Mouse (Mus musculus) midbrain, embryonic 16.5 days (tissue): Measurements from ENCODE around the gene Orm1. TPM values are rescaled to one million over a fixed set of nuclear protein-coding genes. Genes with fewer than 3 reads are reported as not detected.
A peak's percentile ranks its signal among the peaks of the same experiment; 100 is the strongest.

ENCODE experiments used
- ATAC-seq: fragments of 200-750 bp; cut with Nextera tagmentation; 2 replicates; pipeline ENCODE4 v1.8.0; 2017; ENCODE audit warnings: moderate TSS enrichment
- H3K27ac ChIP-seq: fragments of 300-500 bp; sonication (generic); 2 replicates; pipeline ENCODE4 v1.5.1; 2014; ENCODE audit warnings: mild to moderate bottlenecking, low read length, mixed read lengths
- H3K27me3 ChIP-seq: fragments of 300-500 bp; sonication (generic); 2 replicates; pipeline ENCODE4 v1.6.1; 2014; ENCODE audit warnings: low read depth, low read length, mixed read lengths; ENCODE audit not compliant: control insufficient read depth, insufficient read depth
- H3K36me3 ChIP-seq: fragments of 300-500 bp; sonication (generic); 2 replicates; pipeline ENCODE4 v1.6.1; 2014; ENCODE audit warnings: mild to moderate bottlenecking, low read length, moderate library complexity, mixed read lengths; ENCODE audit not compliant: control insufficient read depth, insufficient read depth
- H3K4me1 ChIP-seq: fragments of 300-500 bp; sonication (generic); 2 replicates; pipeline ENCODE4 v1.6.1; 2014; ENCODE audit warnings: mild to moderate bottlenecking, low read length, mixed read lengths; ENCODE audit not compliant: control insufficient read depth, insufficient read depth
- H3K4me2 ChIP-seq: fragments of 300-500 bp; sonication (generic); 2 replicates; pipeline ENCODE4 v1.6.1; 2014; ENCODE audit warnings: mild to moderate bottlenecking, low read length, mixed read lengths
- H3K4me3 ChIP-seq: fragments of 300-500 bp; sonication (generic); 2 replicates; pipeline ENCODE4 v1.5.1; 2014; ENCODE audit warnings: low read depth, mild to moderate bottlenecking, low read length, moderate library complexity, mixed read lengths
- H3K9ac ChIP-seq: fragments of 300-500 bp; sonication (generic); 2 replicates; pipeline ENCODE4 v1.6.1; 2014; ENCODE audit warnings: low read depth, low read length, mixed read lengths
- H3K9me3 ChIP-seq: fragments of 300-500 bp; sonication (generic); replicated peaks from 2 replicates; pipeline ENCODE4 v1.6.1; 2014; ENCODE audit warnings: mild to moderate bottlenecking, low read length, mixed read lengths; ENCODE audit not compliant: control insufficient read depth, poor library complexity, severe bottlenecking
- WGBS: fragments of 180-500 bp; shearing (Covaris S2); extraction: QIAGEN DNeasy Blood & Tissue Kit; methylation state at CpG from one replicate; pipeline ENCODE4 v1.1.7; 2014; 5-methylcytosine and 5-hydroxymethylcytosine counted together
- polyA plus RNA-seq: library from polyadenylated mRNA; unstranded; fragments of >200 nt; fragmentation: Nextera tagmentation; extraction: Ambion mirVana; gene quantifications from 2 replicates; pipeline ENCODE4 v1.2.1, GENCODE M21; 2015

Orm1 gene
- polyA plus RNA-seq, 1 experiment from 2014 or later: not detected

DNA sequence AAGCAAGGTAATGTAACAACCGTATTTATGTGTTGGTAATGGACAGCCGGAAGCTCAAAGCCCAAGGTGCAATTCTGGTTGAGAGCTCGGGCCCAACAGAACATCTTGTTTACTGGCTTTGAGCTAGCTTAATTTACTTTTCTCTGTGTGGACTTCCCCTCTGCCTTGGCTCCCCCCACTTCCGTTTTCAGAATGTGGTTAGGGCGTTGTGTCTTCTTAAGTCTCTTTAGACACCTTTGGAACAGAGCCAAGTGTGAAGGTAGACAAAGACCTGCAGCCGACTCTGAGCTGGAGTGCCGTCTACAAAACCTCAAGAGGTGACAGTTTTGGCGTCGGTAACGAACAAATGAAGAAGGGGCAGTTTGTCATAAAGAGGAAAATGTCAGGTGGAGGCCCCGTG lies 41.4 kb downstream of the Orm1 start:
- Histone ChIP-seq H3K4me2 (no peak overlapping the region), H3K4me1 (peaks cover 6% of the 10 kb centered on the region; the same call in 1 of the 2 replicates), H3K9me3 (no peaks in the 10 kb centered on the region), H3K36me3 (no peaks in the 10 kb centered on the region), H3K27me3 (no peaks in the 10 kb centered on the region), H3K9ac (no peak overlapping the region), H3K27ac (no peak overlapping the region), H3K4me3 (no peak overlapping the region)
- ATAC-seq: no peak
- WGBS: 76% methylated on average over 11 of the region's 11 CpGs

DNA sequence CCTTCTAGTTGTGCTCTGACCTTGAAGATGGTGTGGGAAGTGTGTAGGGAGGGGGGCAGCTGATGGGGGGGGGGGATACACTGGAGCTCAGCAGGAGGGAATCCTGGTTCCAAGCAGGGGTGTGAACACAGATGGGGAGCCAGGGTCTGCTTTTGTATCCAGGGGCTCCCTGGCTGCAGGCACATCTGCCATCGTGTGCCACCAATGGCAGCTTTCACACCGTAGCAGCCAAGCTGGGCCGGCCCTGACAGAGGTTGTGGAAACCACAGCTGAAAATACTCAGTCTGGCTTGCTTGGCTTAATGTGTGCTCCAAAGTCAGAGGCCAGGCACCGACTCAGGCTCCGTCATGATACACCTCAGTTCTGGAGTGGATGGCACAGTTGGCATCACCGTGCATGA lies 43.7 kb downstream of the Orm1 start:
- Histone ChIP-seq H3K27me3 (no peaks in the 10 kb centered on the region), H3K4me3 (no peak overlapping the region), H3K27ac (no peak overlapping the region), H3K9me3 (no peaks in the 10 kb centered on the region), H3K9ac (no peak overlapping the region), H3K4me1 (peaks cover 6% of the 10 kb centered on the region; the same call in 1 of the 2 replicates), H3K4me2 (no peak overlapping the region), H3K36me3 (no peaks in the 10 kb centered on the region)
- no peak for ATAC-seq
- 51% methylated on average over 6 of the region's 6 CpGs for WGBS

DNA sequence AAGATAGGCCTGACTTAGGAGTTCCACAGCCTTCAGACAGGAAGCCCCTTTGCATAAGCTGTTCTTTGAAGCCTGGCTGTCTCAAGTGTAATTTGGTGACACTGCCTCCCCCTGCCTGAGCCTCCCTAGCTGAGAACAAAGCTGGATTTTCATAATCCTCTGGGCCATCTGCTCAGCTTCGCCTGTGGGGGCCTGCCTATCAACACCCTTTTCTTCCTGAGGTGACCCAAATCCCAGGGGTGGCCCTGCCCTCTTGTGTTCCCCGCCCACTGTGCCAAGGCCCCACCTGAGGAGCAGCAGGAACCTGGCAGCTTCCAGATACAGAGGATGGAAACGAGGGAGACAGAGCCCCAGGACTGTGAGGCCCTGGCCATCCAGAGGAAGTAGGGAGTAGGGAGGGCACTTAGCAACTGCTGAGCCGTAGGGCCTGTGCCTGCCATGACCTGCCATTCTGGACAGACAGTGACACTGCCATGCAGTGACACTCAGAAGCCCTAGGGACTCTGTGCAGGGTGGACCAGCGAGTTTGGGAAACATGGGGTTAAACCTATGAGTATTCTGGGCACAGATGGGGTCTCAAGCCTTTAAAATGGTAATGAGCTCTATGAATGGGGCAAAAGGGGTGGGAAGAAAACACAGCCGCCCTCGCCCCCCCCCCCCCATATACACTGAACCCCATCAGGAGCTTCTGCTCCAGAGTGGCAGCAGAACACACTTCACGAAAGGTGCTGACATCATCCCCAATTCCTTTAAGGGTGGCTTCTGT lies 44.9 kb downstream of the Orm1 start:
- Histone ChIP-seq H3K9ac (no peak overlapping the region; the same call in 1 of the 2 replicates), H3K4me2 (no peak overlapping the region), H3K27me3 (no peaks in the 10 kb centered on the region), H3K4me1 (peaks cover 6% of the 10 kb centered on the region; the same call in 1 of the 2 replicates), H3K9me3 (no peaks in the 10 kb centered on the region), H3K27ac (peak overlapping the region; percentile 58), H3K4me3 (no peak overlapping the region), H3K36me3 (0 out of 2 replicates have a peak, but pooled peaks cover 2% of the 10 kb centered on the region)
- WGBS: 7% methylated on average over 8 of the region's 8 CpGs
- ATAC-seq: peak; percentile 76

DNA sequence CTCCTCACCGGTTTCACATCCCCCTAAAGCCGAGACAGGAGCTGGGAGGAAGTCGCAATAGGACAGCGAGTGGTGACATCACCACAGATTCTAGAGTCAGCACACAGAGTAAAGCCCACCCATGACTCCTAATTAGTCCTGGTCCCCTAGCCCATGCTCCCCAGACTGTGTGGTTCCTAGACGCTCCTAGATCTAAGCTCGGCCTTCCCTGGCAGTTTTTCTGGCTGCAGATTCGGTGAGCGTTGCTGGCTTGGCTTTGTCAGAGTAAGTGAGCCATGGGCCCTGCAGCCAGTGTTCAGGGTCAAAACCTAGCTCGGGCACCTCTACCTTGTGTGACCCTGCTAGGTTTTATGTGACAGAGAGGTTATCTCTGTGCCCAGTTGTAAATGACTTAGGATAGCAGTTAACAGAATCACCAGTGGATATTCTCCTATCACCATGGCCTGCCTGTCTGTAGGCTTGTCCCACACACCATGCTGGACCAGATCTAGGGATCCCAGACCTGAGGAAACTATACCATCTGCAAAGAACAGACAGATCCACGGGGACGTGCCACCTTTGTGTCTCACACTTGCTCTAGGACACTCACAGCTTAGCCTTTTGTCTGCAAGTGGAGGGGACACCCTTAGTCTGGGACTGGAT lies 45.6 kb downstream of the Orm1 start:
- peaks cover 2% of the 10 kb centered on the region; the same call in 1 of the 2 replicates for H3K36me3 ChIP-seq
- no peaks in the 10 kb centered on the region for H3K9me3 ChIP-seq
- peak overlapping the region; percentile 58 for H3K27ac ChIP-seq
- peaks cover 6% of the 10 kb centered on the region; the same call in 1 of the 2 replicates for H3K4me1 ChIP-seq
- H3K27me3 ChIP-seq: no peaks in the 10 kb centered on the region
- no peak overlapping the region for H3K4me2 ChIP-seq
- no peak overlapping the region for H3K9ac ChIP-seq
- H3K4me3 ChIP-seq: no peak overlapping the region
- 35% methylated on average over 11 of the region's 11 CpGs for WGBS
- peak; percentile 61 for ATAC-seq

DNA sequence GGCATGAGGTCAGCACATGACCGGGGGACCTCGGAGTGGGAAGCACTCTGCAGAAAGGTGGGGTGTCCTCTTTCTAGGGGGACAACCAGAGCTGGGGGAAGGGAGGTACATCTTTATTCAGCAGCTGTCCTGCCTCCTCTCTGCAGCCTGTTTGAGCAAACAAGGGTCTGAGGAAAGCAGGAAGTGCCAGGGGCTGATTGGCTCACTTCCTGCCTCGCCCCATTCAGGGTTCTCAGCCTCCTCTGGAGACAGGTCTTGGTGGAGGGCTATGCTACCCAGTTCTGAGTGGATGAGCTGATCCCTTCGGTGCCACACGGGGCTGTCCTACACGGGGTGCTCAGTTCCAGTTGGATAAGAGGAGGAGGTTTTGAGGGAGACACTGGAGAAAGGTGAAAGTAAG lies 47.0 kb downstream of the Orm1 start:
- no peak overlapping the region for H3K9ac ChIP-seq
- no peaks in the 10 kb centered on the region for H3K9me3 ChIP-seq
- WGBS: 93% methylated on average over 6 of the region's 6 CpGs
- H3K4me3 ChIP-seq: no peak overlapping the region
- H3K27ac ChIP-seq: no peak overlapping the region
- no peak overlapping the region for H3K4me2 ChIP-seq
- no peak for ATAC-seq
- peaks cover 2% of the 10 kb centered on the region; the same call in 1 of the 2 replicates for H3K36me3 ChIP-seq
- H3K4me1 ChIP-seq: peaks cover 6% of the 10 kb centered on the region; the same call in 1 of the 2 replicates
- no peaks in the 10 kb centered on the region for H3K27me3 ChIP-seq

Other genes with a start within 250 kb of the Orm1 start
- gene Ambp, start 189.8 kb upstream of the Orm1 start, polyA plus RNA-seq: not detected in 2 replicates
- gene Kif12, start 172.4 kb upstream of the Orm1 start, polyA plus RNA-seq: 0.06 and 0.09 TPM in 2 replicates
- 1.6 TPM in 2 replicates for gene Col27a1, start 130.6 kb upstream of the Orm1 start, polyA plus RNA-seq
- not detected in 2 replicates for gene Orm3, start 11.6 kb downstream of the Orm1 start, polyA plus RNA-seq
- not detected in 2 replicates for gene Orm2, start 17.9 kb downstream of the Orm1 start, polyA plus RNA-seq
- gene Akna, start 58.8 kb downstream of the Orm1 start, polyA plus RNA-seq: 5.3 and 6.0 TPM in 2 replicates
- gene Whrn, start 151.4 kb downstream of the Orm1 start, polyA plus RNA-seq: 4.5 and 4.9 TPM in 2 replicates
- 414 and 443 TPM in 2 replicates for gene Atp6v1g1, start 200.2 kb downstream of the Orm1 start, polyA plus RNA-seq
- gene Tmem268, start 214.2 kb downstream of the Orm1 start, polyA plus RNA-seq: 3.8 and 4.5 TPM in 2 replicates